Mouse (Mus musculus) megakaryocyte, embryonic 14.5 days (primary cell): ENCODE data around the gene Uba3.

Source experiments
- FLI1 ChIP-seq: IDR thresholded peaks from 2 replicates; pipeline ENCODE4 v1.6.1; 2012; ENCODE audit warnings: low read length, inconsistent platforms, mixed read lengths
- GATA1 ChIP-seq: IDR thresholded peaks from 3 replicates; pipeline ENCODE4 v1.6.1; 2012; ENCODE audit warnings: mixed read lengths, low read length, inconsistent platforms, borderline replicate concordance

- no peak for TF ChIP-seq GATA1
- TF ChIP-seq FLI1: no peak
Measured at GRCm38 (mm10) chr6:97252086-97252485, 46.6 kb upstream of the Uba3 start.
